In the genomic region with DNA sequence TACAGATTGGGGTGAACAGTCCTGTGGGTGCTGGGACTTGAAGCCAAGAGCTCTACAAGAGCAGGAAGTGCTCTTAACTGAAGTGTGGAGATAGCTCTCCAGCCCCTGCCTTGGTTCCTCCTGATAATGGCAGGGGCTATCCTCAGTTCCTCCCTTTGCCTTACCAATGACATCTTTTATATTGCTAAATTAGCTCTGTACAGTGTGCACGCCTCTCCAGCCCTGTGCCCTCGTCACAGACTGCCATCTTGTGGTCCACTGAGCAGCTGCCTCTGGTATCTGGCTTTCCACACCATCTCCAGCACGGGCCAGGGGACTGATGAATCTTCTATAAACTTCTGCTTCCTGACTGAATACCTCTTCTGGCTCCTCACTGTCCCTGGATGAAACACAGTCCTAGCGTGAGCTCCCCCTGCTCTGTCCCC, we compare ENCODE assay signal across 9 mouse cellular contexts. TPM values are rescaled to one million over a fixed set of nuclear protein-coding genes. Genes with fewer than 3 reads are reported as not detected.
DNase-seq lines count a peak whose midpoint lies in the region; ATAC-seq and TF ChIP-seq lines count a peak whose summit lies in the region.
"Had no signal": no experiment of that assay in that cellular context is flagged by ENCODE, and none has a peak within 500 bp of the region (broad histone marks: within the 10 kb centered on the region; RNA-seq: fewer than 3 reads in every experiment).

No protein-coding gene starts in this region.

- H3K27ac ChIP-seq in forebrain, embryonic 15.5 days (replicated peaks): no peak overlapping the region
- H3K27ac ChIP-seq in lung, embryonic 14.5 days (ENCODE audit: low read depth): 0 out of 2 replicates have a peak overlapping the region, but pooled peaks have one; percentile 8
- H3K27ac ChIP-seq: midbrain, embryonic 12.5 days had no signal

- no peak overlapping the region for H3K4me2 ChIP-seq in forebrain, embryonic 15.5 days (replicated peaks)
- H3K4me2 ChIP-seq in lung, embryonic 14.5 days: no peak overlapping the region
- H3K4me2 ChIP-seq: midbrain, embryonic 12.5 days had no signal

- ATAC-seq in forebrain, embryonic 15.5 days (replicated peaks): peak; percentile 78
- peak; percentile 76 for ATAC-seq in lung, embryonic 14.5 days (ENCODE audit: insufficient read depth)

- H3K4me1 ChIP-seq in forebrain, embryonic 15.5 days: peaks cover 14% of the 10 kb centered on the region; the same call in 1 of the 2 replicates
- H3K4me1 ChIP-seq in lung, embryonic 14.5 days (ENCODE audit: insufficient read depth): 0 out of 2 replicates have a peak, but pooled peaks cover 3% of the 10 kb centered on the region

- H3K9ac ChIP-seq in forebrain, embryonic 15.5 days (replicated peaks): no peak overlapping the region
- H3K9ac ChIP-seq in lung, embryonic 14.5 days: no peak overlapping the region
- H3K9ac ChIP-seq: midbrain, embryonic 12.5 days had no signal

- no peak overlapping the region for H3K4me3 ChIP-seq in forebrain, embryonic 15.5 days
- H3K4me3 ChIP-seq in lung, embryonic 14.5 days (ENCODE audit: low read depth, low read length): no peak overlapping the region
- H3K4me3 ChIP-seq: midbrain, embryonic 12.5 days had no signal

- TF ChIP-seq CTCF in lung, embryonic 14.5 days (IDR thresholded peaks at IDR 0.05; ENCODE audit: low read depth): peak; percentile 84

- 26% methylated on average over 4 of the region's 4 CpGs for WGBS in forebrain, embryonic 15.5 days
- WGBS in lung, embryonic 14.5 days: 14% methylated on average over 4 of the region's 4 CpGs

- H3K9me3 ChIP-seq in forebrain, embryonic 15.5 days: no peaks in the 10 kb centered on the region
- no peaks in the 10 kb centered on the region for H3K9me3 ChIP-seq in lung, embryonic 14.5 days (ENCODE audit: low read depth, low read length)
- H3K9me3 ChIP-seq: midbrain, embryonic 12.5 days had no signal

- DNase-seq in adrenal gland, adult 2 months: peak; percentile 59
- no peak for DNase-seq in adrenal gland, adult 8-10 months
- DNase-seq in brain, adult 2 months (ENCODE audit: low read depth, low spot score): peak; percentile 81
- DNase-seq in heart, postnatal 4 days: peak; percentile 76
- peak; percentile 32 for DNase-seq in layer of hippocampus, adult 9-10 months (ENCODE audit: low spot score)
- peak; percentile 84 for DNase-seq in lung, embryonic 14.5 days
- peak; percentile 72 for DNase-seq in retina, embryonic 14.5 days (ENCODE audit: low spot score)

- no peaks in the 10 kb centered on the region for H3K27me3 ChIP-seq in forebrain, embryonic 15.5 days
- H3K27me3 ChIP-seq in lung, embryonic 14.5 days (ENCODE audit: insufficient read depth, low read length): no peaks in the 10 kb centered on the region

- no peaks in the 10 kb centered on the region for H3K36me3 ChIP-seq in forebrain, embryonic 15.5 days
- H3K36me3 ChIP-seq in lung, embryonic 14.5 days (ENCODE audit: insufficient read depth): no peaks in the 10 kb centered on the region
- H3K36me3 ChIP-seq: midbrain, embryonic 12.5 days had no signal

RNA-seq across cellular contexts. Expression of gene Pyroxd2, which starts 8.4 kb away (rescaled TPM):
- total RNA-seq in adrenal gland, adult 2 months (2021): 10 to 100 TPM; 26.5 to 32.0 TPM
- polyA plus RNA-seq in adrenal gland, adult 2 months (2012; rRNA removed): 40.8 and 49.4 TPM in 2 replicates
- 10 to 100 TPM; 37.8 to 64.5 (median 50.9) TPM for total RNA-seq in adrenal gland, adult 8-10 months (2022)
- polyA plus RNA-seq in forebrain, embryonic 15.5 days (2015; fragmentation: Nextera tagmentation; extraction: Ambion mirVana): 1.9 and 2.0 TPM in 2 replicates
- total RNA-seq in heart, postnatal 4 days (2021): 1 to 10 TPM; 7.6 to 8.2 TPM
- 4.2 and 5.0 TPM in 2 replicates for polyA plus RNA-seq in lung, embryonic 14.5 days (2014; fragmentation: Nextera tagmentation; extraction: Ambion mirVana)

RNA-seq across cellular contexts. Expression of gene Hps1, which starts 35.6 kb away (rescaled TPM):
- 10 to 100 TPM; 25.7 to 29.1 TPM for total RNA-seq in adrenal gland, adult 2 months (2021)
- 185 and 307 TPM in 2 replicates for polyA plus RNA-seq in adrenal gland, adult 2 months (2012; rRNA removed)
- total RNA-seq in adrenal gland, adult 8-10 months (2022): 10 to 100 TPM; 28.8 to 37.8 (median 31.0) TPM
- polyA plus RNA-seq in forebrain, embryonic 15.5 days (2015; fragmentation: Nextera tagmentation; extraction: Ambion mirVana): 13.8 and 14.0 TPM in 2 replicates
- 1 to 10 TPM; 3.4 to 3.5 TPM for total RNA-seq in heart, postnatal 4 days (2021)
- polyA plus RNA-seq in lung, embryonic 14.5 days (2014; fragmentation: Nextera tagmentation; extraction: Ambion mirVana): 13.7 and 14.8 TPM in 2 replicates

Comparison
In these comparisons a context has a peak if more than half of its experiments do, and no peak if none do; other contexts are left out.
1. RNA of gene Hps1, which starts 35.6 kb away (total RNA-seq): 28.8 to 37.8 TPM in adrenal gland, adult 8-10 months and 25.7 to 29.1 TPM in adrenal gland, adult 2 months; 3.4 to 3.5 TPM in heart, postnatal 4 days; every median in the first group is over 4 times any median in the second.